Mouse (Mus musculus) midbrain, embryonic 10.5 days (tissue): Measurements from ENCODE around the gene Wdr49. TPM values are rescaled to one million over a fixed set of nuclear protein-coding genes. Genes with fewer than 3 reads are reported as not detected.

Experiments
- DNase-seq: peaks from one replicate; pipeline ENCODE4 v3.0.0-alpha.2; 2017; ENCODE audit warnings: low spot score
- H3K27ac ChIP-seq: fragments of 300-500 bp; sonication (generic); replicated peaks from 2 replicates; pipeline ENCODE4 v1.5.1; 2016; ENCODE audit warnings: mild to moderate bottlenecking
- H3K27me3 ChIP-seq: fragments of 300-500 bp; sonication (generic); 2 replicates; pipeline ENCODE4 v1.6.1; 2016; ENCODE audit warnings: low read depth, mild to moderate bottlenecking; ENCODE audit not compliant: poor library complexity, severe bottlenecking
- H3K36me3 ChIP-seq: fragments of 300-500 bp; sonication (generic); 2 replicates; pipeline ENCODE4 v1.6.1; 2016; ENCODE audit warnings: mild to moderate bottlenecking, moderate library complexity
- H3K4me1 ChIP-seq: fragments of 300-500 bp; sonication (generic); 2 replicates; pipeline ENCODE4 v1.6.1; 2016
- H3K4me3 ChIP-seq: fragments of 300-500 bp; sonication (generic); 2 replicates; pipeline ENCODE4 v1.5.1; 2016; ENCODE audit warnings: mild to moderate bottlenecking, moderate library complexity
- H3K9me3 ChIP-seq: fragments of 300-500 bp; sonication (generic); replicated peaks from 2 replicates; pipeline ENCODE4 v1.6.1; 2016; ENCODE audit warnings: mild to moderate bottlenecking
- WGBS: fragments of 180-500 bp; shearing (Covaris S2); methylation state at CpG from one replicate; pipeline ENCODE4 v1.1.7; 2016; 5-methylcytosine and 5-hydroxymethylcytosine counted together
- polyA plus RNA-seq: library from polyadenylated mRNA; unstranded; fragments of >200 nt; fragmentation: Nextera tagmentation; extraction: Ambion mirVana; gene quantifications from 2 replicates; pipeline ENCODE4 v1.2.1, GENCODE M21; 2016

Wdr49 gene
- polyA plus RNA-seq, 1 experiment from 2014 or later, result not detected

GRCm38 (mm10) chr3:75297026-75297757 is 184.8 kb downstream of the Wdr49 start:
- Histone ChIP-seq H3K9me3 (no peaks in the 10 kb centered on the region), H3K36me3 (no peaks in the 10 kb centered on the region), H3K4me1 (peaks cover 9% of the 10 kb centered on the region), H3K27me3 (no peaks in the 10 kb centered on the region), H3K27ac (no peak overlapping the region), H3K4me3 (no peak overlapping the region)
- 67% methylated on average over 2 of the region's 2 CpGs for WGBS
- no peak for DNase-seq

GRCm38 (mm10) chr3:75293243-75293642 is 188.7 kb downstream of the Wdr49 start:
- 85% methylated on average over 2 of the region's 2 CpGs for WGBS
- Histone ChIP-seq H3K4me1 (peaks cover 9% of the 10 kb centered on the region), H3K9me3 (no peaks in the 10 kb centered on the region), H3K4me3 (no peak overlapping the region), H3K27me3 (no peaks in the 10 kb centered on the region), H3K36me3 (no peaks in the 10 kb centered on the region), H3K27ac (no peak overlapping the region)
- DNase-seq, result no peak

- H3K4me1 ChIP-seq, result peaks cover 13% of the 10 kb centered on the region
- no peak overlapping the region for H3K27ac ChIP-seq
- H3K27me3 ChIP-seq, result no peaks in the 10 kb centered on the region
- H3K4me3 ChIP-seq, result no peak overlapping the region
- DNase-seq, result no peak
- no peaks in the 10 kb centered on the region for H3K9me3 ChIP-seq
- H3K36me3 ChIP-seq, result no peaks in the 10 kb centered on the region
- 86% methylated on average over 4 of the region's 4 CpGs for WGBS
Observed at GRCm38 (mm10) chr3:75277455-75277854, 204.5 kb downstream of the Wdr49 start.

GRCm38 (mm10) chr3:75276522-75276921 is 205.4 kb downstream of the Wdr49 start:
- no peak for DNase-seq
- Histone ChIP-seq H3K36me3 (no peaks in the 10 kb centered on the region), H3K27me3 (no peaks in the 10 kb centered on the region), H3K27ac (no peak overlapping the region), H3K9me3 (no peaks in the 10 kb centered on the region), H3K4me3 (no peak overlapping the region), H3K4me1 (peaks cover 13% of the 10 kb centered on the region)
- WGBS, result 87% methylated on average over 3 of the region's 3 CpGs

- peaks cover 13% of the 10 kb centered on the region for H3K4me1 ChIP-seq
- H3K36me3 ChIP-seq, result no peaks in the 10 kb centered on the region
- no peak overlapping the region for H3K4me3 ChIP-seq
- H3K27ac ChIP-seq, result no peak overlapping the region
- no peak for DNase-seq
- no peaks in the 10 kb centered on the region for H3K27me3 ChIP-seq
- no peaks in the 10 kb centered on the region for H3K9me3 ChIP-seq
Observed at GRCm38 (mm10) chr3:75275127-75275526, 206.8 kb downstream of the Wdr49 start.

DNA sequence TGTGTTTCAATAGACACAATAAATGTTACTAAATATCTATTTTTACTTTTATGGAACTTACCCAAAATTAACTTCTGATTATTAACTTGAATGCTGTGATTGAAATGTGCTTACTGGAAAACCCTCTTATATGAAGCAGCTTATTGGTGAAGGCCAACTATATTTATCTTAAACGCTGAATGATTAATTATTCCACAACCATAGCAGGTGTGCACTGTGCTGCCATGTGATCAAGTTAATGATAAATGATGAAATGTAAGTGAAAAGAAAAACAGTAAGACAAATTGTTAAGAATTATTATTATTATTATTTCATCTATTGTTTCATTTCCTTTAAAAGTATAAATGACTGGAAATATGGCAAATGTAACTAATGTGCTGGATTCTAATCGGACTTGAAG is 212.0 kb downstream of the Wdr49 start, which contains the start of gene Serpini2:
Gene Serpini2, minus strand, starts transcription at position 101 of the 400 bp plus-strand sequence.
- Histone ChIP-seq H3K4me1 (no peaks in the 10 kb centered on the region), H3K4me3 (no peak within 1 kb of the TSS), H3K36me3 (no peaks in the 10 kb centered on the region), H3K9me3 (no peaks in the 10 kb centered on the region), H3K27me3 (no peaks in the 10 kb centered on the region), H3K27ac (no peak within 1 kb of the TSS)
- no peak for DNase-seq
- WGBS, result 93% methylated on average over 2 of the region's 2 CpGs

- H3K4me1 ChIP-seq, result no peaks in the 10 kb centered on the region
- no peak overlapping the region for H3K4me3 ChIP-seq
Observed at GRCm38 (mm10) chr3:75259356-75259755, 222.6 kb downstream of the Wdr49 start.

More at GRCm38 (mm10) chr3:75259356-75259755, 222.6 kb downstream of the Wdr49 start:
- no peak overlapping the region for H3K27ac ChIP-seq
- no peaks in the 10 kb centered on the region for H3K27me3 ChIP-seq
- H3K9me3 ChIP-seq, result no peaks in the 10 kb centered on the region
- no peak for DNase-seq
- H3K36me3 ChIP-seq, result no peaks in the 10 kb centered on the region

Other genes starting within 250 kb of the Wdr49 start
- gene Serpini2, start 212.1 kb downstream of the Wdr49 start, polyA plus RNA-seq, result not detected in 2 replicates
- gene Pdcd10, start 74.7 kb upstream of the Wdr49 start, polyA plus RNA-seq, result 82.5 and 84.9 TPM in 2 replicates
- gene Serpini1, start 75.4 kb upstream of the Wdr49 start, polyA plus RNA-seq, result 8.6 and 15.8 TPM in 2 replicates